Mouse (Mus musculus) skeletal muscle tissue, postnatal 0 days (tissue): Measurements from ENCODE around the gene Slc6a19. TPM values are rescaled to one million over a fixed set of nuclear protein-coding genes. Genes with fewer than 3 reads are reported as not detected.

ENCODE experiments used
- polyA plus RNA-seq: library from polyadenylated mRNA; unstranded; fragments of >200 nt; fragmentation: Nextera tagmentation; extraction: Ambion mirVana; gene quantifications from 2 replicates; pipeline ENCODE4 v1.2.1, GENCODE M21; 2015

The Slc6a19 gene
- 0.06 and 0.19 TPM in 2 replicates for polyA plus RNA-seq

DNA sequence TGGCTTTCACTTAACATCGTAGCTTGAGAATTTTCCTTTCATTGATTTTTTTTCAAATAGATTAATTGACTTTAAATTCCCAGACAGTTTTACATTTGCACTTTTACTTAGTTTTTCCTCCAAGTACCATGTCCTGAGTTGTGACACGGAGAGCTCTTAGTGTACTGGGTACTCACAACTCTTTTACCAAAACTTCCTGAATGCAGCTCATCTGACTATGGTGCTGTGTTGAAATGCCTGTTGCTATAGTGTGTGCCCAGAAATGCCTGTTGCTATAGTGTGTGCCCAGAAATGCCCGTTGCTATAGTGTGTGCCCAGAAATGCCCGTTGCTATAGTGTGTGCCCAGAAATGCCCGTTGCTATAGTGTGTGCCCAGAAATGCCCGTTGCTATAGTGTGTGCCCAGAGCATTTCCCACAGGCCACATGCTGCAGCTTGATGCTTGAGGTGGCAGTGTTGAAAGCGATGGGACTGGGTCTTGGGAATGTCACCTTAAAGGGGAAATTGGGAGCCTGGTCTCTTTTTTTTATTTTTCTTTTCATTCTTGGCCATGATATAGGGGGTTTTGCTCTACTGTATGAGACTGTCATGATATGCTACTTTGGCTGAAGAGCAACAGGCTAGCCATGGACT, at the start of gene Slc6a19:
Gene Slc6a19 (minus strand): TSS at position 172 of the 632 bp plus-strand sequence.

DNA sequence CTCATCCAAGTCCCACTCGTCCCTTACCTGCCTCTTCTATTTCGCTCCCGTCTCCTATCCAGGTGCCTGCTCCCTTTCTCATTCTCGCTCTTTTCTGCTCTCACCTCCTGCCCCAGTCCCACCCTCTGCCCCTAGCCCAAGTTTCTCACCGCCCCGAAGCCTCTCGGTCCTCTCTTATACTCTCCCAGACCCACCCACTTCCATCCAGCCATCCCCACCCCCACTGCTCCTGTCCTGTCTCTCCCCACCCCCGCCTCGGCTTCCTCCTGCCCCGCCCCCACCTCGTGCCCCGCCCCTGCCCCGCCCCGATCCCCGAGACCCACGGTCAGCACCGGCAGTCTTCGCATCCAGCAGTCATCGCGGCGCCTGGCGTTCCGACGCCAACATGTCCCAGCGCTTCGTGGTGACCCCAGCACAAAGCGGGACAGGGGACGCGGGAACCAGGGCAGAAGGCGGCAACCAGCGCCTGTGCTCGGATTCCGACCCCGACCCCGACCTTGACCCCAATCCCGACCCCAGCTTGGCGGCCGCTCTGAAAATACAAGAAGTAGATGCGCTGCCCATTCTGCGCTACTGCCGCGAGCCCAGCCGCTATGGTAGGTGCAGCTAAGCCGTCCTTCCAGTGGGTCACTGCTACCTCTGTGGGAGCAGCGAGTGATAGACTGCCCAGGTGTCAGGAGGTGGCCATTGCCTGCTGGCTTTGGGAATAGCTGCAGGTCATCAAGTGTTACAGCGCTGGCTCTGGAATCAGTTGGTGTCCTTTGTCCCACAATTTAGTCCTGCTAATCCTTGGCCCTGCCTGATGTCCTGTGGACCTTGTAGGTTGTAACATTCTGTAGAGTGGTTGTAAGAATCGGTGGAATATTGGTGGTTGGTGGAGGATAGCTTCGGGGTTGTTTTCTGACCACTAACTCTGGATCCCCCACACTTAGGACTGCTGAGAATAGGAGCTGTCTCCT, 28.4 kb upstream of the Slc6a19 start, which contains the start of gene Slc12a7:
Gene Slc12a7 (plus strand): TSS at position 353 of the 959 bp plus-strand sequence.

DNA sequence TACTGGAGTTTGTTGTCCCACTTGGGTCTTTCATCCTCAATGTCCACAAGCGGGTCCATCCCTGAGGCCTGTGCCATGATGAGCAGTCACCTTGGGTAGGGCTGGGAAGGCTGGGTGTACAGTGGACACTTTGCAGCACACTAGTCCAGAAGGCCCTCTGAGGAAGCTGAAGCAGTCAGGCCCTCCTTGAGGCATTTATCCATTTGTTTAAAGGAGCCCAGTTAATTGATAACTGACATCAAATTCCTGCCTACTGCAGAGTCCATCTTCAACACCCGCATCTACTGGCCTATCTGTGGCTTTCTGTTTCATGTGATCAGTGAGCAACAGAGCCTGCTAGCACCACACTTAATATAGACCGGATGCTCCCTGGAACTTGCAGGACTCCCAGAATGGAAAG, 26.8 kb downstream of the Slc6a19 start, which contains the start of gene Slc6a18:
Gene Slc6a18 (minus strand): TSS at position 171 of the 400 bp plus-strand sequence.

Other genes with a start within 250 kb of the Slc6a19 start
- 10.7 and 10.8 TPM in 2 replicates for gene Lpcat1, start 237.7 kb downstream of the Slc6a19 start, polyA plus RNA-seq
- gene Slc6a3, start 168.1 kb downstream of the Slc6a19 start, polyA plus RNA-seq: not detected in 2 replicates
- 46.3 and 56.3 TPM in 2 replicates for gene Clptm1l, start 100.9 kb downstream of the Slc6a19 start, polyA plus RNA-seq
- gene Tert, start 78.0 kb downstream of the Slc6a19 start, polyA plus RNA-seq: 0.13 and 0.23 TPM in 2 replicates
- 0.18 and 1.2 TPM in 2 replicates for gene Slc6a18, start 26.8 kb downstream of the Slc6a19 start, polyA plus RNA-seq
- 4.8 and 5.1 TPM in 2 replicates for gene Slc12a7, start 28.2 kb upstream of the Slc6a19 start, polyA plus RNA-seq
- 1.6 and 1.7 TPM in 2 replicates for gene Nkd2, start 142.8 kb upstream of the Slc6a19 start, polyA plus RNA-seq
- 6.0 and 7.8 TPM in 2 replicates for gene Trip13, start 232.9 kb upstream of the Slc6a19 start, polyA plus RNA-seq
- 19.8 and 20.0 TPM in 2 replicates for gene Brd9, start 232.9 kb upstream of the Slc6a19 start, polyA plus RNA-seq